Mouse (Mus musculus): ENCODE data around the gene Mapk8ip2. TPM values are rescaled to one million over a fixed set of nuclear protein-coding genes. Genes with fewer than 3 reads are reported as not detected.

Mapk8ip2 gene
- total RNA-seq, 2 experiments from 2014 or later: 254 to 279 TPM

DNA sequence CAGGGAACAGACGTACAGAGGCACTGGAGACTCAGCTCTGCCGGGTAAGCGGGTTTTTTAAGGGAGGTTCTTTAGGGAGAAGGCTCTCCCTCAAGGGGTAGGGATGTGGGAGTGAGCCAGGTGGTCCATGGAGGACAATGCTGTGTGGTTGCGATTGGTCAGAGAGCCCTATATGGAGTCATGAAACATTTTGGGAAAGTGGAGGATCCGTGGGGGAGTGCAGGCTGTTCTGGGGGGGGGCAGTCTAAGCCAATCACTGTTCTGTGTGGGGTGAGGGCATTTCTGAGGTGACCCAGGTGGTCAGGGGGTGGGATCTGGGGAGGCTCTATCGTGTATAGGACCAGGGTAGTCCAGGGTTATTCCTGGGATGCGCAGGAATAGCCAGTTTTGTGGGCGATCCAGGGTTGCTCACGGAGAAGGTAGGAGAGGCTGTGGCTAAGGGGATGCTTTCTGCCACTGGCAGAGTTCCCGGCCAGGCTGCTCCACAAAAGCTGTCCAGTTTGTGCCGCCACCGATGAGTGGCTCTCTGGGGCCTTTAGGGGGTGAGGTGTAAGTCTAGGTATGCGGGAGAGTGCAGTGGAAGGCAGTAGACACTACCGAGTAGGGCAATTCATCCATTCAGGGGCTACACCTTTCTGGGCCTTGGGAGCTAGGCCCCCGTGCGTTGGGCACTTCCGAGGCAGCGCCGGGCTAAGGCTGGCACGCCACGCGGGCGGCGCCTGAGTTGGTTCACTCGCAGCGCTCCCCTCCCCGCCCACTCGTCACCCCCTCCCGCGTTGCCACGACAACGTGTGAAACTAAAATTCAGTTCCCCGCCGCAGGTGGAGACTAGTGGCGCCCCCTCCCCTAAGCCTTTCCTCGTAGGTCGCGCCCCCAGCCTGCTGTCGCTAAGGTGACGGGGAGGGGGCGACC, 44.6 kb downstream of the Mapk8ip2 start:
- DNase-seq (ENCODE audit: low spot score in 2 of 2): peak; percentile 81
- Histone ChIP-seq H3K4me3 (peak overlapping the region; percentile 81), H3K27ac (peak overlapping the region; percentile 97)
- no peak; the same call in 1 of the 2 replicates for TF ChIP-seq CTCF (conservative IDR thresholded peaks at IDR 0.05)

DNA sequence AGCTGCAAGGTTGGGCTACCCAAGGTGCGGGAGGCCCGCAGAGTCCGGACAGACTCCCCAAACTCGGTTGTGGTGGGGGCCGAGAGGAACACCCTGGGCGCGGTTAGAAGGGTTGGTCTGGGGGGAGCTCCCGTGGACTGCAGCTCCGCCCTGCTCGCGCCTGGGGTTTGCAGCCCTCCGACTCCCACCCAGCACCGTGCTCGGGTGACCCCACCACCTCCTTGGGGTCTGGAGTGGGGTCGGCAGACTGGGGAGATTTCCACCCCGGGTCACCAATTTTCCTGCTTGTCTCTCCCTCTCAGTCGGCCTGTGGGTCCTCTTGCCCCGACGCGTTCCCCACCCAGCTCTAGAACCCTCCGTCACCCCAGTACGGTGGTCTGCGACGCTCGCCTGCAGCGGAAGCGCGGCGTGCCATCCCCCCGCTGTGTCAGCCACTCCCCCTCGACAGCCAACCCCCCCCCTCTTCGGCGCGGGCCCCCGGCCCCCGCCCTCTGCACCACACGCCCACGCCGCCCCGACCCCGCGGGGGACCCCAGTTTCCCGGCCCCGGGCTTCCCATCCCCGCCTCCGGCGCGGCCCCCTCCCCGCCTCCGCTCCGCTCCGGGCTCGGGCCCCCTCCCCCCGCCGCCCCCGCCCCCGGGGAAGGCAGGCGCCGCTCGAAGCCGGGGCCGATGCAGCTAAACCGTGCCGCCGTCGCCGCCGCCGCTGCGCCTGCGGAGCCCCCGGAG, 45.4 kb downstream of the Mapk8ip2 start, which contains the start of gene Shank3:
Gene Shank3, plus strand, starts transcription at position 663 of the 728 bp plus-strand sequence.
- Histone ChIP-seq H3K27ac (peak within 1 kb of the TSS; percentile 97), H3K4me3 (peak within 1 kb of the TSS; percentile 81)
- TF ChIP-seq CTCF (conservative IDR thresholded peaks at IDR 0.05): no peak
- peak in 1 of 2 experiments; percentile 40 for DNase-seq (ENCODE audit: low spot score in 2 of 2)

DNA sequence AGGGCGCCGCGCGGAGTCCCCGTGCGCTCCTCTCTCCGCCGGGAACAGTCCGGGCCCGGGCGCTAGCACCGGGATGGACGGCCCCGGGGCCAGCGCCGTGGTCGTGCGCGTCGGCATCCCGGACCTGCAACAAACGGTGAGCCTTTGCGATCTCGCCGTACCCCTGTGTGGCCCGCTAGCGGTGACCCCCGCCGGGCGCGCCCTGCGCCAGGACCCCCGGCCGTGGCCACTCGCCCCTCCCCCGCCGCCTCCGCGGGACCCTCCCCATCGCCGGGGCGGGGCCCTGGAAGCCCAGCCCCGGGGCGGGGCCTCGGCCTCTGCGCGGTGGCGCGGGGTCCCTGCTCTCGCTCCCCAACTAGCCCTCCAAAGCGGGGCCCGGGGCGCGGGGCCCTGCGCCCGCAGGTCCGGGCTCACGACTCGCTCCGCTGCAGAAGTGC, 46.1 kb downstream of the Mapk8ip2 start:
- peak in 1 of 2 experiments; percentile 72 for DNase-seq (ENCODE audit: low spot score in 2 of 2)
- TF ChIP-seq CTCF (conservative IDR thresholded peaks at IDR 0.05): no peak
- Histone ChIP-seq H3K4me3 (peak overlapping the region; percentile 81), H3K27ac (peak overlapping the region; percentile 97)

DNA sequence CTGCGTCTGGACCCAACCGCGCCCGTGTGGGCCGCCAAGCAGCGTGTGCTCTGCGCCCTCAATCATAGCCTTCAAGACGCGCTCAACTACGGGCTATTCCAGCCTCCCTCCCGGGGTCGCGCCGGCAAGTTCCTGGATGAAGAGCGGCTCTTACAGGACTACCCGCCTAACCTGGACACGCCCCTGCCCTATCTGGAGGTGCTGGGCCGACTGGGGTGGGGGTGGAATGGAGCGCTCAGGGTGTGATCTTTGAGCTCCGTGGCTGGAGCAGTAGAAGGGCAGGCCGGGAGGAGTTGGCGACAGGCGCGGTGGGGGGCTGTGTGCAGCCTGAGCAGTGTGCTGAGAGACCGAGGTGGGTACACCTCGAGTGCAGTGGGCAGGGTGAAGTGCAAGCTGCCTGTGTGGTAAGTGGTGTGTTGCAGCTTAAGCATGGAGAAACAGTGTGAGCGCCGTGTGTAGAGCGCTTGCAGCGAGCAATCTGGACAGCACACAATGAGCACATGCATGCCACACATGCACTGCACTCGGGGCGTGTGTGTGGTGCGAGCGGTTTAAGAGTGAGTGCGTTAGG, 46.6 kb downstream of the Mapk8ip2 start:
- TF ChIP-seq CTCF (conservative IDR thresholded peaks at IDR 0.05): no peak
- Histone ChIP-seq H3K4me3 (peak overlapping the region; percentile 81), H3K27ac (peak overlapping the region; percentile 97)
- DNase-seq (ENCODE audit: low spot score in 2 of 2): no peak

DNA sequence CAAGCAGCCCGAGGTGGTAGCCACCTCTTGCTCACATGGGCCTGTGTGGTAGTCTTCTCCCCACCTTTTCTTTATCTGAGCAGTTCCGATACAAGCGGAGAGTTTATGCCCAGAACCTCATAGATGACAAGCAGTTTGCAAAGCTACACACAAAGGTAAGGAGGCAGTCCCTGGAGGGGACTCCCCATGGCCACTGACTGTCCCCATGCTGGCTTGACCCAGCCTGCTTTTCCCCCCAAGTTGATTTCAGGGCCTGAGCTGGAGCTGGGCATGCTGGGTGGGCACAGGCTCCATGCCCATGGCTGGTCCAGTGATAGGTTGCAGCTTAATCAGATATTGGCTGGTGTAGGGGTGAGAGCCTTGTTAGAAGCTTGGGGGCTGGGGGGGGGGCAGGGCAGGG, 47.6 kb downstream of the Mapk8ip2 start:
- no peak for DNase-seq (ENCODE audit: low spot score in 2 of 2)
- no peak for TF ChIP-seq CTCF (conservative IDR thresholded peaks at IDR 0.05)
- no peak overlapping the region for H3K27ac ChIP-seq

DNA sequence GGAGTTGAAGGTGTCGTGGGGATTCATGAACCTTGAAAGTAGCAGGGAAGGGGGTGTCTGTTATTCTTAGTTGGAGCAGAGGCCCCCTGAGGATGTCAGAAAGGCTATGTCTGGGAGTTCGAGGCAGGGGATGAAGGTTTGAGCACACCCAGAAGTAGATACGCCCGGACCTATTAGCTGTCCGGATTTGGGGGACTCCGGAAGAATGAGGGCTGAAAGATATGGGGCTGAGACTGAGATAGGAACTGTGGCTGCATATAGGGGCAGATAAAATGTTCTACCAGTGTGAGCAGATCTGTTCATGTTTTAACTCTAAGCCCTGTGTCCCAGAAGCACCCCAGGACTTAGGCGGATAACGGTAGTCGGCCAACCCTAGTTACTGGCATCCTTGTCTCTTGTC, 51.1 kb downstream of the Mapk8ip2 start:
- no peak for DNase-seq (ENCODE audit: low spot score in 2 of 2)
- no peak for TF ChIP-seq CTCF (conservative IDR thresholded peaks at IDR 0.05)

More for the DNA sequence above, 47.6 kb downstream of the Mapk8ip2 start:
- no peak overlapping the region for H3K4me3 ChIP-seq

DNA sequence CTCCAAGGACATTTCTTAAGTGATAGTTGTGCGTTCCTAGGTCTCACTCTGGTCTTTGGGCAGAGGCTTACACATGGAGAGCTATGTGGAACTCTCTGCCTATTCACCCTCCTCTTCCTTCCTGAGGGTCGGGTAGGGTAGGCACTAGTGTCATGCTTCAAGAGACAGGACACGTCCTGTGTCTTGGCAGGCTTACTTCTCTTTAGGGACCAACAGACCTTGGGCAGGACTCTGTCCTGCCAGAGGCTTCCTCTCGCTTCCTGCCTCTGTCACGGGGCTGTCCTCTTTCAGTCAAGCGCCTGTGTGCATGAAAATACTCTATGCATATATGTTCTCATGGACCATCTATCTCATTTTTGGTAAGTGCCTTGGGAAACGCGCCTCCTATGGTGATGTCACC, 54.0 kb downstream of the Mapk8ip2 start:
- no peak overlapping the region for H3K4me3 ChIP-seq
- no peak overlapping the region for H3K27ac ChIP-seq
- DNase-seq (ENCODE audit: low spot score in 2 of 2): no peak

More for the DNA sequence above, 51.1 kb downstream of the Mapk8ip2 start:
- no peak overlapping the region for H3K4me3 ChIP-seq
- H3K27ac ChIP-seq: no peak overlapping the region

DNA sequence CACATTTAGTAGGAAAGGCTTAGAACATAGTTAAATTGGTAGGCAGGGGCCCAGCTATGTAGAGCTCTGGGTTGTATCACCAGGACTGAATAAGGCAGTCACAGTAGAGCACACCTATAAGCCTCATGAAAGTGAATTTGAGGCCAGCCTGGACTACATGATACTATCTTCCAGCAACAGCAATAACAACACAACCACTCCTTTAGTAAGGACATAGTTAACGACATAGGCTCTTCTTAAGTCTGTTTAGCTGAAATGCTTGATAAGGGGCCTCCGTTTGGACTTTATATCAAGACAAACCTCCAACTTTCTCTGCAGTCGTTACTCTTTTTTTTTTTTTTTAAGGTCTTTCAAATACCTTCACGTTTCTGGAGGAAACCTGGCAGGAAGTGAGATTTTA, 59.0 kb downstream of the Mapk8ip2 start:
- Histone ChIP-seq H3K27ac (no peak overlapping the region), H3K4me3 (no peak overlapping the region)
- DNase-seq (ENCODE audit: low spot score in 2 of 2): no peak
- no peak for TF ChIP-seq CTCF (conservative IDR thresholded peaks at IDR 0.05)

More for the DNA sequence above, 54.0 kb downstream of the Mapk8ip2 start:
- TF ChIP-seq CTCF (conservative IDR thresholded peaks at IDR 0.05): no peak

Other genes with a start within 250 kb of the Mapk8ip2 start
- 100 to 1,000 TPM; 170 to 172 TPM for gene Ppp6r2, start 242.4 kb upstream of the Mapk8ip2 start, total RNA-seq (2021)
- 100 to 1,000 TPM; 356 to 361 TPM for gene Sbf1, start 138.6 kb upstream of the Mapk8ip2 start, total RNA-seq (2021)
- gene Adm2, start 131.2 kb upstream of the Mapk8ip2 start, total RNA-seq (2021): not detected
- gene Miox, start 119.5 kb upstream of the Mapk8ip2 start, total RNA-seq (2021): not detected
- gene Lmf2, start 98.3 kb upstream of the Mapk8ip2 start, total RNA-seq (2021): 10 to 100 TPM; 14.8 to 20.0 TPM
- 100 to 1,000 TPM in 1 of 2 experiments, 10 to 100 TPM in 1; 97.6 to 101 TPM for gene Ncaph2, start 98.2 kb upstream of the Mapk8ip2 start, total RNA-seq (2021)
- gene Sco2, start 80.1 kb upstream of the Mapk8ip2 start, total RNA-seq (2021): 10 to 100 TPM; 28.7 to 33.3 TPM
- gene Tymp, start 76.9 kb upstream of the Mapk8ip2 start, total RNA-seq (2021): 1 to 10 TPM; 1.3 TPM
- gene Odf3b, start 74.6 kb upstream of the Mapk8ip2 start, total RNA-seq (2021): 1 to 10 TPM; 1.9 to 2.9 TPM
- gene Klhdc7b, start 69.0 kb upstream of the Mapk8ip2 start, total RNA-seq (2021): under 1 TPM; 0.59 to 0.71 TPM
- gene Syce3, start 43.4 kb upstream of the Mapk8ip2 start, total RNA-seq (2021): not detected
- gene Cpt1b, start 28.1 kb upstream of the Mapk8ip2 start, total RNA-seq (2021): 1 to 10 TPM; 1.3 to 3.1 TPM
- 1 to 10 TPM; 1.8 to 3.4 TPM for gene C730034F03Rik, start 24.3 kb upstream of the Mapk8ip2 start, total RNA-seq (2021)
- under 1 TPM in 1 of 2 experiments, not detected in 1; 0.66 TPM for gene Gm44502, start 24.2 kb upstream of the Mapk8ip2 start, total RNA-seq (2021)
- gene Chkb, start 24.0 kb upstream of the Mapk8ip2 start, total RNA-seq (2021): 10 to 100 TPM; 38.9 to 48.2 TPM
- 10 to 100 TPM; 29.2 to 31.4 TPM for gene Arsa, start 23.5 kb downstream of the Mapk8ip2 start, total RNA-seq (2021)
- gene Shank3, start 45.7 kb downstream of the Mapk8ip2 start, total RNA-seq (2021): 100 to 1,000 TPM; 243 to 251 TPM
- gene Acr, start 114.4 kb downstream of the Mapk8ip2 start, total RNA-seq (2021): 1 to 10 TPM in 1 of 2 experiments, under 1 TPM in 1; 0.92 to 1.3 TPM
- gene Rabl2, start 138.0 kb downstream of the Mapk8ip2 start, total RNA-seq (2021): 10 to 100 TPM; 29.6 to 29.9 TPM